Mouse (Mus musculus): ENCODE measurements at regions not wholly inside any gene's neighbourhood (a gene's known extent, or its start where the extent isn't known, plus 50 kb on each side); places are given as distances from the start of the nearest gene placed in this dataset.

GRCm38 (mm10) chr5:40033686-40034085, 278.4 kb upstream of the Hs3st1 start:
- Histone ChIP-seq H3K4me3 (ENCODE audit: extremely low read depth, insufficient read depth, insufficient read length) (no peak overlapping the region), H3K27ac (ENCODE audit: insufficient read depth, low read length) (no peak overlapping the region), H3K27me3 (ENCODE audit: control insufficient read depth, insufficient read depth, low read length) (no peaks in the 10 kb centered on the region), H3K4me1 (ENCODE audit: control insufficient read depth, insufficient read depth, insufficient read length) (no peaks in the 10 kb centered on the region), H3K36me3 (ENCODE audit: control insufficient read depth, insufficient read depth, low read length) (no peaks in the 10 kb centered on the region)
- DNase-seq (ENCODE audit: low read depth in 1 of 2, low spot score in 2 of 2), result no peak
- 74% methylated on average over 2 of the region's 2 CpGs for WGBS
- no peak for TF ChIP-seq POLR2A (IDR thresholded peaks at IDR 0.05; ENCODE audit: low read depth, low read length)
- TF ChIP-seq CTCF (IDR thresholded peaks at IDR 0.05; ENCODE audit: extremely low read depth, insufficient read depth, insufficient read length, insufficient replicate concordance), result no peak

DNA sequence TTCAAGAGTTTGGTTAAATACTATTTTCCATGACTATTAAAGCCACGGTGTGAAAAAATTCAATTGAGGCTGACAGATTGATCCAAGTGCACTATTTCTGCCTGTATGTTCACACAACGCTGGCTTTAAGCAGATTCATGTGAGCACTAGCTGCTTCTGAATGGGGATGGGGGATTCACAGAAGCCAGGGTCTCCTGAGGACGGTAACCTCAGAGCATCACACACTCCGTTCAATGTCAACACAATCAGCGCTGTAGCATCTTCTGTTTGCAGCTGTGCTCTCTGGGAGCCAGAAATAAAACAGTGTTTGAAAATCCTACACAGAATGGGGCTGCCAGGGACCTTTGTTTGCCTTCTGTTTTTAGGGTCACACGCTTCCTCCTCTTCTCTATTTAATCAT, 275.0 kb upstream of the Hs3st1 start:
- WGBS, result 86% methylated on average over 6 of the region's 6 CpGs
- TF ChIP-seq CTCF (IDR thresholded peaks at IDR 0.05; ENCODE audit: extremely low read depth, insufficient read depth, insufficient read length, insufficient replicate concordance) (no peak), POLR2A (IDR thresholded peaks at IDR 0.05; ENCODE audit: low read depth, low read length) (no peak)

GRCm38 (mm10) chr5:40015946-40016345, 260.7 kb upstream of the Hs3st1 start:
- Histone ChIP-seq H3K4me3 (ENCODE audit: extremely low read depth, insufficient read depth, insufficient read length) (no peak overlapping the region), H3K36me3 (ENCODE audit: control insufficient read depth, insufficient read depth, low read length) (no peaks in the 10 kb centered on the region), H3K27me3 (ENCODE audit: control insufficient read depth, insufficient read depth, low read length) (no peaks in the 10 kb centered on the region), H3K27ac (ENCODE audit: insufficient read depth, low read length) (no peak overlapping the region), H3K4me1 (ENCODE audit: control insufficient read depth, insufficient read depth, insufficient read length) (no peaks in the 10 kb centered on the region)
- TF ChIP-seq CTCF (IDR thresholded peaks at IDR 0.05; ENCODE audit: extremely low read depth, insufficient read depth, insufficient read length, insufficient replicate concordance) (no peak), POLR2A (IDR thresholded peaks at IDR 0.05; ENCODE audit: low read depth, low read length) (no peak)
- no peak for DNase-seq (ENCODE audit: low read depth in 1 of 2, low spot score in 2 of 2)
- 88% methylated on average over 14 of the region's 14 CpGs for WGBS

More for the DNA sequence above, 275.0 kb upstream of the Hs3st1 start:
- DNase-seq (ENCODE audit: low read depth in 1 of 2, low spot score in 2 of 2), result no peak
- Histone ChIP-seq H3K27me3 (ENCODE audit: control insufficient read depth, insufficient read depth, low read length) (no peaks in the 10 kb centered on the region), H3K4me1 (ENCODE audit: control insufficient read depth, insufficient read depth, insufficient read length) (no peaks in the 10 kb centered on the region), H3K27ac (ENCODE audit: insufficient read depth, low read length) (no peak overlapping the region), H3K36me3 (ENCODE audit: control insufficient read depth, insufficient read depth, low read length) (no peaks in the 10 kb centered on the region), H3K4me3 (ENCODE audit: extremely low read depth, insufficient read depth, insufficient read length) (no peak overlapping the region)

- WGBS, result 76% methylated on average over 1 of the region's 1 CpGs
- no peaks in the 10 kb centered on the region for H3K36me3 ChIP-seq (ENCODE audit: control insufficient read depth, insufficient read depth, low read length)
- H3K27ac ChIP-seq (ENCODE audit: insufficient read depth, low read length), result no peak overlapping the region
- no peak for DNase-seq (ENCODE audit: low read depth in 1 of 2, low spot score in 2 of 2)
- no peaks in the 10 kb centered on the region for H3K27me3 ChIP-seq (ENCODE audit: control insufficient read depth, insufficient read depth, low read length)
- no peaks in the 10 kb centered on the region for H3K4me1 ChIP-seq (ENCODE audit: control insufficient read depth, insufficient read depth, insufficient read length)
- H3K4me3 ChIP-seq (ENCODE audit: extremely low read depth, insufficient read depth, insufficient read length), result no peak overlapping the region
- TF ChIP-seq POLR2A (IDR thresholded peaks at IDR 0.05; ENCODE audit: low read depth, low read length) (no peak), CTCF (IDR thresholded peaks at IDR 0.05; ENCODE audit: extremely low read depth, insufficient read depth, insufficient read length, insufficient replicate concordance) (no peak)
These were observed 232.8 kb upstream of the Hs3st1 start for GRCm38 (mm10) chr5:39988039-39988438.

DNA sequence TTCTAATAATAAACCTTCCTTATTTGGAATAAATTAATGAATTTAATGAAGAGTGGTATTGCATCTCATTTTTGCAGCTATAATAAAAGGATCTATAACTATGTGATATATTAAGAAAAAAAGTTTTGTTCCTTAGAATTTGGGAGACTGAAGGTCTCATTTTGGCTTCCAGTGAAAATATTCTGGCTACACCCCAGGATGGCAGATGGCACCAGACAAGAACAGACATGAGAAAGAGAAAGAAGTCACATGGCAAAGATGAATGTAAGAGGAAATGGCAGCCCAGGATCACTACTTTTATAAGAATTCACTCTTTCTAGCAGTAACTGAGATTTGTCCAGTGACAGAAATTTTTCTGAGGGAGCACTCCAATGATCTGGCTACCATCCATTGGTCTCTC, 209.1 kb upstream of the Hs3st1 start:
- no peaks in the 10 kb centered on the region for H3K4me1 ChIP-seq (ENCODE audit: control insufficient read depth, insufficient read depth, insufficient read length)
- H3K27me3 ChIP-seq (ENCODE audit: control insufficient read depth, insufficient read depth, low read length), result no peaks in the 10 kb centered on the region
- no peak overlapping the region for H3K27ac ChIP-seq (ENCODE audit: insufficient read depth, low read length)
- no peak for DNase-seq (ENCODE audit: low read depth in 1 of 2, low spot score in 2 of 2)
- TF ChIP-seq CTCF (IDR thresholded peaks at IDR 0.05; ENCODE audit: extremely low read depth, insufficient read depth, insufficient read length, insufficient replicate concordance) (no peak), POLR2A (IDR thresholded peaks at IDR 0.05; ENCODE audit: low read depth, low read length) (no peak)
- no peak overlapping the region for H3K4me3 ChIP-seq (ENCODE audit: extremely low read depth, insufficient read depth, insufficient read length)
- H3K36me3 ChIP-seq (ENCODE audit: control insufficient read depth, insufficient read depth, low read length), result no peaks in the 10 kb centered on the region

DNA sequence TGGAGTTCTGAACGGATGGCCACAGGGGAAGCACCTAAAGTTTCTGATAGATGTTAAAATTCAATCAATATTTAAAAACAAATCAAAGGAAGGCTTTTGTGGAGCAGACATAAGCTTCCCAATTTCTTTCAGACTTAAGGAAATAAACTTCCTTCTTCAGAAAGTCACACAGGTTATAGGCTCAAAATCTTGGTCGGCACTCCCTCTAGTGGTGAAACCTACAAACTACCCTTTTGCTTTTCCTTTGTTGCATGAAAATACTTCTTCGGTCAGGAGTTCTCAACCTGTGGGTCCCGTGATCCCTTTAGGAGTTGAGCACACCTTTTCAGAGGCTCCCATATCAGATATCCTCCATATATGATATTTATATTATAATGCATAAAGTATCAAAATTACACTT, 205.7 kb upstream of the Hs3st1 start:
- 23% methylated on average over 4 of the region's 4 CpGs for WGBS
- H3K4me3 ChIP-seq (ENCODE audit: extremely low read depth, insufficient read depth, insufficient read length), result no peak overlapping the region
- no peaks in the 10 kb centered on the region for H3K4me1 ChIP-seq (ENCODE audit: control insufficient read depth, insufficient read depth, insufficient read length)
- TF ChIP-seq CTCF (IDR thresholded peaks at IDR 0.05; ENCODE audit: extremely low read depth, insufficient read depth, insufficient read length, insufficient replicate concordance) (0 out of 2 replicates have a peak, but pooled peaks have one; percentile 10), POLR2A (IDR thresholded peaks at IDR 0.05; ENCODE audit: low read depth, low read length) (no peak)
- H3K36me3 ChIP-seq (ENCODE audit: control insufficient read depth, insufficient read depth, low read length), result no peaks in the 10 kb centered on the region
- DNase-seq (ENCODE audit: low read depth in 1 of 2, low spot score in 2 of 2), result peak in 1 of 2 experiments; percentile 2
- no peak overlapping the region for H3K27ac ChIP-seq (ENCODE audit: insufficient read depth, low read length)
- H3K27me3 ChIP-seq (ENCODE audit: control insufficient read depth, insufficient read depth, low read length), result no peaks in the 10 kb centered on the region

DNA sequence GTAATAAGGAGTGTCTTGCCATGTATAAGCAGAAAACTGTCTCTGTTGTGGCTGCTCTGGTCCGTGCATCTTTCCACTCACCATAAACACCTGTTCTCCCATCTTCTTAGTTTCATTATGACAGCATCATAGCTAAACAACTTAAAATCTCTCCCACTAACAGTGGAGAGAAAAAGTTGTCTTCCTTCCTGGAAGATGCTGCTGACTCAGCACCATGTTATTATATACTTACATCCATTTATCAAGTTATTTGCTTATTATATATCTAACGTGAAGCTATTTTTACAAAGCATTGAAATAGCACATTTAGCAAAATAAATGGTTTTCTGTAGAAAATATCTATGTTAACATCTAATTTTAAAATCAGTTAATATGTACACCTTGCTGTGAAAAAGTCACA, 180.3 kb upstream of the Hs3st1 start:
- Histone ChIP-seq H3K4me3 (ENCODE audit: extremely low read depth, insufficient read depth, insufficient read length) (no peak overlapping the region), H3K27ac (ENCODE audit: insufficient read depth, low read length) (no peak overlapping the region), H3K36me3 (ENCODE audit: control insufficient read depth, insufficient read depth, low read length) (no peaks in the 10 kb centered on the region), H3K27me3 (ENCODE audit: control insufficient read depth, insufficient read depth, low read length) (no peaks in the 10 kb centered on the region), H3K4me1 (ENCODE audit: control insufficient read depth, insufficient read depth, insufficient read length) (no peaks in the 10 kb centered on the region)
- no peak for DNase-seq (ENCODE audit: low read depth in 1 of 2, low spot score in 2 of 2)
- WGBS, result 90% methylated on average over 2 of the region's 2 CpGs
- TF ChIP-seq CTCF (IDR thresholded peaks at IDR 0.05; ENCODE audit: extremely low read depth, insufficient read depth, insufficient read length, insufficient replicate concordance), result no peak
- TF ChIP-seq POLR2A (IDR thresholded peaks at IDR 0.05; ENCODE audit: low read depth, low read length), result no peak
